Mouse (Mus musculus) NIH3T3 (cell line): ENCODE data around the gene Gskip.

ENCODE experiments used
- DNase-seq: peaks from one replicate; pipeline ENCODE4 v3.0.0-alpha.2; 2012; ENCODE audit warnings: low read depth

Gene Gskip

DNA sequence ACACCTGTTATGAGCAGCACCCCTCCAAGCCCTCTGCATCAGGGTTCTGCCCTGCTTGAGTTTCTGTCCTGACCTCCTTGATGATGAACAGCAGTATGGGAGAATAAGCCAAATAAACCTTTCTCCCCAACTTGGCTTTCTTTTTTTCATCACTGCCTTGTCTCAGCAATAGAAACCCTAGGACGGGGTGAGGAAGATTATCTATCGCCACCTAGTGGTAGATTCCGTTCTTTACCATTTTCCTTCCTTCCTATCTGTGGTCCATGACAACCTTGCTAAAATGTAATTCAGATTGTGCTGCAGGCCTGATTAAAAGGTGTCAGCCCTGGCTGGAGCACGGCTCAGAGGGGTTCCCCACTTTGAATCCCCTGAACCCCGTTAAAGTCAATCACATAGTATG, 38.0 kb downstream of the Gskip start:
- peak; percentile 83 for DNase-seq

DNA sequence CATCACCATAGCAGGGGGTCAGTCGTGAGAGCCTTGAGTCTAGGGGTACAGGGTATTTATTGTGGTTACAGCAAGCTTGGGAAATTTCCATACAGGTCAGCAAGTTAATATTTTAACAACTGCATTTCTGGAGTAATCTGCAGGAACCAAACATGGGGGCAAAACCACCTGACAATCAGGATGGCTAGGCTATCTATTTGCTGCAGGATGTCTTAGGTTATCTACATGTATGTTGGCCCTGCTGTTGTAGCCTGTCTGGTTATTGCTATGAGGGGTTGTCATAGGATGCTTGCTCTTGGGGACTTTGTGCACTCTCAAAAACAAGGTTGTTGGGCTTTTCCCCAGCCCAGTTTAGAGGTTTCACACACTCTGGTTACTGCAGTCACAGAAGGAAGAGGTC, 40.0 kb downstream of the Gskip start:
- no peak for DNase-seq

DNA sequence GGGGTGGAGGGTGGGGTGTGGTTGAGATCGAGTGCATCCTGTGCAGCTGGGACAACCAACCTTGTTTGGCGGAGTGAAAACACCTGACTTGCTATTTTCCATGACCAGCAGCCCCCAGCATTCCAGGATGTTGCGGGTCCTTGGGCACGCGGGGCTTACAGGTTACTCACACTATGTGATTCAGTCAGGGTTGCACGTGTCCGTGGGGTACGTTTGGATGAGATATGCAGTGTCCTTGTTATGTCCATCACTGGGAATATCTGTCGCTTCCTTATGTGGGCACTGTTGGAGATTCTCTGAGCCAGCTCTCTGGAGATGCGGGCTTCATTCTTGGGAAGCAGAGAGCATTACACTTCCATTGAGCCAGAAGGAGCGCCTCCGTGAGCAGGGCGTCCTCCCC, 41.1 kb downstream of the Gskip start:
- no peak for DNase-seq

DNA sequence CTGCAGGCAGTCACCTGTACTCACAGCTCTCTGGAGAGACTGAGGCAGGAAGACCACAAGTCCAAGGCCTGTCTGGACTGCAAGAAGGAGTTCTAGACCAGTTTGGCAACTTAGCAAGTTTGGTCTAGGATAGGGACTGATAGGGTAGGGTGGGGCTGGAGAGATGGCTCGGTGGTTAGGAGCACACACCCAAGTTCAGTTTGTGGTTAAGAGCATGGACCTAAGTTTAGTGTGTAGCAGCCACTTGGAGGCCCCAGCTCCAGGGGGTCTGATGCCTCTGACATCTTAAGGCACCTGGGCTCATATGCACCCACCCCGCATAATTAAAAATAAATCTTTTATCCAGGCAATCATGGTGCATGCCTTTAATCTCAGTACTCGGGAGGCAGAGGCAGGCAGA, 42.6 kb downstream of the Gskip start:
- no peak for DNase-seq

DNA sequence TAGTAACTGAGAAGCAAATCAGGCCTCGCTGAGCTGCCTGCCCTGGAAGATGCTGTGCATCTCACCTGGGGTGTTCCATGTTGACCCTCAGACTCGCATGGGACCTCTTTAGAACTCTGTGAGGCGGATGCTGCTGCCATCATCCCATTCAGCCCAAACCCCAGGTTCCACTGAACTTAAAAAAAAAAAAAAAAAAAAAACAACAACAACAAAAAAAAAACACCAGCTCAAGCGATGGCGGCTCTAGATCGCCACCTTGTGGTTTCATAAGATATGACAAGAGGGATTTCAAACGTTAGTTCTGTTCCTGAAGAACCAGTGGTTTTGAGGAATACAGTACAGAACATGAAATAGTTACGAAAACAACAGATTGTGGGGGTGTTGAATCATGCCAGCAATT, 43.3 kb downstream of the Gskip start:
- DNase-seq, result peak; percentile 84

DNA sequence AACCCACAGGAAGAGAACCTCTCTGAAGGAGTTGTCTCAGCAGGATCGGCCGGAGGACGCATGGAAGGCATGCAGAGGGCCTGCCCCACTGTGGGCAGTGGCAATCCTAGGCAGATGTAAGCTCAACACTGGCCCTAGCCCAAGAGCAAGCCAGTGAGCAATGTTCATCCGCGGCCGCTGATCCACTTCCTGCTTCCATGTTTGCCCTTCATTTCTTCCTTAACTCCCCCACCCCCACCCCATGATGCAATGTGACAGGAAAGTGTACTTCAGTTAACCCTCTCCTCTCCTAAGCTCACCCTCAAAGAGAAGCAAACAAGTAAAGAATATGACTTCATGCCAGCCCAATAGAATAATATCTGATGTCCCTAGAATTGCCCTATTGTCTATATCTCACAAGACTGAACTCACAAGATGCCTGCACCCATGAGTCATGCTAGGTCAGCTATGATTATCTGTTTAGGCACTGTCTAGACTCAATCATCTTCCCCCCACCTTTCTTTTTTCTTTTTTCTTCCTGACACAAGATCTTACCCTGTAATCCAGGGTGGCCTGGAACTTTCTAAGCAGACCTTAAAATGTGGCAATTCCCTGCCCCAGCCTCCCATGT, 46.3 kb downstream of the Gskip start:
- peak; percentile 18 for DNase-seq

DNA sequence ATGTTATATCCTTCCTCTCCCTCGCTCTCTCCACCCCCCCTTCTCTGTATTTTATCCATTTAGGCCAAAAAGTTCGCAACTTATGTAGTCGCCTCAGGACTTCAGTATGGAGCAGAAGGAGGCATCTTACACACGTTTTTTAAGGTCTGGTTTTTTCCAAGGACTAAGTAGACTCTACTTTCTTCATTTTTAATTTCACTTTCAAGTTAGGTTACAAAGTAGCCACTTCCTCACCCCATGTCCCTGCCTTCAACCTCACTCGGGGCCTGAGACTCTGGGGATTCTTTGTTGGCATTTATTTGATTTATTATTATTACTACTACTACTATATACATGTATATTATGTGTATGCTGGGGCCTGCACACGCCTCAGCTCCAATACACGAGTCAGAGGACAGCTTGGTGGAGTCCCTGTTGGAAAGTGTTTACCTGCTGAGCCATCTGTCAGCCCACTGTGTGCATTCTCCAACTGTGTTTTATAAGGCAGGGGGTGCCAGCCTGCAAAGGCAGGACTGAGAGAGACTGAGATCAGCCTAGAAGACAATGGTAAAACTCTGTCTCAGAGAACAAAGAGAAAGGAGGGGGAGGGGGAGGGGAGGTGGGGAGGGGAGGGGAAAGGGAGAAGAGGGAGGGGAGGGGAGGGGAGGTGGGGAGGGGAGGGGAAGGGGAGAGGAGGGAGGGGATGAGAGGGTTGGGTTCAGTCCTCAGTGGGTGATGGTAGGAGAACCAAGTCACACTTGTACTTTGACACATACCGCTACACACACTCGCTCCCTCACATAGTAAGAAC, 48.9 kb downstream of the Gskip start:
- DNase-seq, result no peak

DNA sequence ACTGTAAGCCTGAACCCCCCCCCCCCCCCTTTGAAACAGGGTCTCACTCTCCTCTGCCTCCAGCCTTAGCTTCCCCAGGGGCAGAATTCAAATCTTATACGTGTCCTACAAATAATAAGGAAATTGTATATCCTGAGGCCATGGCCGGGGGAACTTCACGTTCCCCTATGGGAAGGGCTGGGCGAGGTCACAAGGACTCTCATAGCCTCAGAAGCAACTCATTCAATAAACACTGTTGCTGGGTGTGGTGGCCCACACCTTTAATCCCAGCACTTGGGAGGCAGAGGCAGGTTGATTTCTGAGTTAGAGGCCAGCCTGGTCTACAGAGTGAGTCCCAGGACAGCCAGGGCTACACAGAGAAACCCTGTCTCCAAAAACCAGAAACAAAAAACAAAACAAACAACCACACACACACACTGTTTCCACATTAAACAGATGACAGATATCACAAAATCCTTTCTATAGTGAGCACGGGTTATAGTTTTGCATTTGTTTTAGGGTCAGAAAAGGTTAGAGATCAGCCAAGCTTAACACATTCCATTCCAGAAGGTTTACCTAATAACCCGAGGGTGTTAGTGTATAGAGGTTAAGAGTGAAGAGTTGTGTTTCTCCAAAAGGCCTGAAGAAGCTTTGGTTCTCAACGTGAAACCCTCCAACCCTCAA, 50.7 kb downstream of the Gskip start:
- no peak for DNase-seq

DNA sequence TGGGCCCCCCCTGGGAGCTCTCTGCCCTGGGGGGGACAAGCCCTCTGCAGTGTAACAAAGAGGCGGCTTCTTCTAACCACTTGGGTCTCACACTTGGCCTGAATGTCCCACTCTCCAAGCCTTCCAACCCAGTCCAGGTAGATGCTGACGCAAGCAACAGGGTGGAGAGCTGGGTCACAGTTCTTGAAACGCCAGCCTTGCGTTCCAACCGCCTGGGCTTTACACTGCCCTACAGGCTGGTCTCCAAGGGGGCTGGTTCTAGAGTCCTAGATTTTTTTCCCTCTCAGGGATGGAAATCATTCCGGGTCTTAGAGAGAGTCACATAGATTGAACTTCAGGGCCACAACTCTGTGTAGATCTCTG, 51.2 kb downstream of the Gskip start:
- no peak for DNase-seq

- DNase-seq, result no peak
These were observed 53.9 kb downstream of the Gskip start for GRCm38 (mm10) chr12:105738316-105739096.

DNA sequence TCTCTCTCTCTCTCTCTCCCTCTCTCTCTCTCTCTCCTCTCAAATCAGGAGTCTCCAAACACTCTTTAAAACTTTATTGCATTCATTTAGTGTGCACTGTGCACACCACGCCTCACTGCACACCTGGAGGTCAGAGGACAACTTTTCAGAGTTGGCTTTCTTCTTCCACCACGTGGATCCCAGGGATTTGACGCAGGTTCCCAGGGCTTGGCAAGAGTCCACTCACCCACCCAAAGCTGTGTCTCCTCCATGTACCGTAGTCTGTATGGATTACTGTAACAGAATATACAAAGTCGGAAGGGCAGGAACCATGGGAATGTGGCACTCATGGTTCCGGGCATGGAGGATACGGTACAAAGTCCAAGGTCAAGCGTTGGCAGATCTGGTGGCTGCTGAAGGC, 55.0 kb downstream of the Gskip start:
- no peak for DNase-seq

GRCm38 (mm10) chr12:105748114-105748513, 63.5 kb downstream of the Gskip start:
- no peak for DNase-seq
